Mouse (Mus musculus): ENCODE results near the gene Steap4. TPM values are rescaled to one million over a fixed set of nuclear protein-coding genes. Genes with fewer than 3 reads are reported as not detected.
"Not testable (repeated sequence)": the region's sequence is repeated elsewhere in the genome, so short reads cannot be mapped to it uniquely, and the experiment has no call there.

Steap4 gene
- 35.8 and 44.3 TPM in 2 replicates for total RNA-seq (2021)
- long read RNA-seq, experiment 1, transcript Steap4-201 (5 exons, 3,155 nt): major isoform, 8 of 10 reads
- long read RNA-seq, experiment 1, partial matches to known transcripts: 2 of 10 reads
- long read RNA-seq, experiment 1, other reads (novel, unspliced or antisense): 0 of 10 reads
- long read RNA-seq, experiment 2, transcript Steap4-201 (5 exons, 3,155 nt): major isoform, 28 of 35 reads
- long read RNA-seq, experiment 2, partial matches to known transcripts: 6 of 35 reads
- long read RNA-seq, experiment 2, other reads (novel, unspliced or antisense): 1 of 35 reads

DNA sequence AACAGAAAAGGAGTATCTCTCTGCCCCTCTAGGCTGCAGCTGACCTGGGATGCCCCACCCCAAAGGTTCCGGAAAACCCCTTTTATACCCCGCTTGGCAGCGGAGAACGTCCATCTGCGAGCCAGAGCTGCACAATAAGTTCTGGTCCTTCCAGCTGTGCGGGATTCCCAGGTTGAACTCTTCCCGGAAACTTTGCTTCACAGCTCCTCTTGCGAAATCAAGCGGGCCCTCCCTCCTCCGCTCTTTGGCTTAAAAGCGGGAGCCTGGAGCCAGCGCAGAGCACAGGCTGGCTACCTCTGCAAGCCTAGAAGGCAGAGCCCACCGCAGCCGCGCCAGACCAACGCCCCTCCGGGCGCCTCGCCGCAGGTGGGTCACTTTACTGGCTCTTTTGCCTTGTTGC lies at the start of gene Steap4:
Gene Steap4 (plus strand): TSS at position 282 of the 400 bp plus-strand sequence.
- peak; percentile 72 for DNase-seq

- peak; percentile 6 for DNase-seq
Observed at GRCm38 (mm10) chr5:7911975-7912374, 48.3 kb upstream of the Steap4 start.

DNA sequence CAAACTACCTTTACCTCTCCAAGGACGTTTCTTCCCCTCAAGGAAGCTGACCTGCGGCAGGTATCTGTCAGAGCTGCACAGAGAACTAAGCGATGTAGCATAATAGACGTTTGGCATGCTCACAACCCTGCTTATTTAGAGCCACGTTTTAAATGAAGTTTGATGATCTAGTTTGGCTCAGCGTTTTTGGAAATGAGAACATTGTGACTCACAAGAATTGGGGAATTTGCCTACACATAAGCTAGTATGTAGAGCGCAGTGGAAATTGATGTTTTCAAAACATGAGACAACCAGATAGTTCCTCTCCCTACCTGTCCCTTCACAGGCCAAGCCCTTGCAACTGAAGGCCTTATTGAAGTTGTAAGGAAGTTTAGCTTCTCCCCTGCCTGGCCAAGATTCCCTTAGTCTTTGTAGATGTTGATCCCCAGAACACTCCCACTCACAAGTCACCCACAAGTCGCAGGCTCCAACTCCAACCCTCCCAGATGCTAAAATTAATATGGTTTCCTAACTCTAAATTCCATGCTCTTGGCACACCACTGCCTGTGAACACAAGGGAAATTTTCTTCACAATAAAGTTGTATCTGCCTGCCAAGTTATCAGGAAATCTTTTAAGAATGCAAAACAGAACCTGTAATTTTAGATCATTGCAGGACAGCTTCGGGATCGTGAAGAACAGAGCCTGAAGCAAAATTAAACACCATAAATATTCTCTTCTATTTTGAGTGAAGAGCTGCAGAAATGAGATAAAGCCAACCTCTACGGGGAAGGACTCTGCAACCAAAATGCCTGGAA lies 42.6 kb upstream of the Steap4 start:
- peak; percentile 12 for DNase-seq

GRCm38 (mm10) chr5:7918296-7918579 lies 42.0 kb upstream of the Steap4 start:
- DNase-seq: peak; percentile 36

DNA sequence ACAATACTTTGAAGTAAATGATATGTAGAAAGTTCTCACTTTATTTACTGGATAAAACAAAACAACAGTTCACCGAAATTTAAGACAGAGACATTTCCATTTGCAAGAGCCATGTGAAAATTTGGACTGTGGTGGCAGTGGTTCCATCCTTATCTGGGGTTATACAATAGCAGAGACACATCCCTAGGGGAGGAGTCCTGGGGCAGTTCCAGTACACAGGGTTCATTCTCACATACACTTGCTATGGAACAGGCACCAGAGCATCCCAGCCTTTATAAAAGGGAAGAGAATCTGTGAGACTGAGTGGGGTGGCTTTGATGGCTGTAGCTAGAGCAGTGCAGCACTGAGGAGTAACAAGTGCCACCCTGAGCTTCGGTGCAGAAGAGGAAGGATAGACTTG lies 40.6 kb upstream of the Steap4 start:
- DNase-seq: no peak

DNA sequence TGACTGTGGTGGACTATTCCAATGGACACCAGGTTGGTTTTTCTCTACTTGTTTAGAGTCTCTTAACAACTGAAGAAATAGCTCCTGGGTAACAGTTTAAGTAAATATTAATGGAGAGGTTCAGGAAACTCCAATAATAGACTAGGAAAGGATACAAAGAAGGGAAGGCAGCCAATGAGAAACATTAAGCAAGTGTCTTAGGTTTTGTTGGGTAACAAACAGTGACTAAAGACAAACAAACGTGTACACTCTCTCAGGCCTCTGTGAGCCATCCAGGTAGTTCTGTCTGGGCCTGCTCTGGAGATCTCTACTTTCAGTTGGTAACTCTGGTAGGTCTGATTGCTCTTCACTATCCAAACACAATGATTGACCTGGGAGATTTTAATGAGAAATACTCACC lies 37.5 kb upstream of the Steap4 start:
- DNase-seq: no peak

DNA sequence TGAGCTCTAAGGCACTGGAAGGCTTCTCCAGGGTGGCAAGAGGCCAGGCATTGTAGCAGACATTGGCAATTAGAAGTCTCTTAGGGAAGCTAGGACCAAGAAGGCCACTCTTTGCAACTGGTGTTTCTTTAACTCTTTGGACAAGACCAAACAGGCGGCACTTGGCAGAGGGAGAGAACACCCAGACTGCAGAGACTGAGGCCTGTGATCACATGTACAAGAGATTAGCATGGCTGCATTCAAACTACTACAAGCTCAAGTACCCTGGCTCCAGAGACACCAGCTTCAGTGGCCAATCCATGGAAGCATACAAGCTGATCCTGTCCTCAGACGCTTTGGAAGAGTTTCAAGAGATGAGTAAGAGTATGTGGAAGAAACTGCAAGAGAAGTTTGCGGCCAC lies 36.6 kb upstream of the Steap4 start:
- peak; percentile 37 for DNase-seq

DNA sequence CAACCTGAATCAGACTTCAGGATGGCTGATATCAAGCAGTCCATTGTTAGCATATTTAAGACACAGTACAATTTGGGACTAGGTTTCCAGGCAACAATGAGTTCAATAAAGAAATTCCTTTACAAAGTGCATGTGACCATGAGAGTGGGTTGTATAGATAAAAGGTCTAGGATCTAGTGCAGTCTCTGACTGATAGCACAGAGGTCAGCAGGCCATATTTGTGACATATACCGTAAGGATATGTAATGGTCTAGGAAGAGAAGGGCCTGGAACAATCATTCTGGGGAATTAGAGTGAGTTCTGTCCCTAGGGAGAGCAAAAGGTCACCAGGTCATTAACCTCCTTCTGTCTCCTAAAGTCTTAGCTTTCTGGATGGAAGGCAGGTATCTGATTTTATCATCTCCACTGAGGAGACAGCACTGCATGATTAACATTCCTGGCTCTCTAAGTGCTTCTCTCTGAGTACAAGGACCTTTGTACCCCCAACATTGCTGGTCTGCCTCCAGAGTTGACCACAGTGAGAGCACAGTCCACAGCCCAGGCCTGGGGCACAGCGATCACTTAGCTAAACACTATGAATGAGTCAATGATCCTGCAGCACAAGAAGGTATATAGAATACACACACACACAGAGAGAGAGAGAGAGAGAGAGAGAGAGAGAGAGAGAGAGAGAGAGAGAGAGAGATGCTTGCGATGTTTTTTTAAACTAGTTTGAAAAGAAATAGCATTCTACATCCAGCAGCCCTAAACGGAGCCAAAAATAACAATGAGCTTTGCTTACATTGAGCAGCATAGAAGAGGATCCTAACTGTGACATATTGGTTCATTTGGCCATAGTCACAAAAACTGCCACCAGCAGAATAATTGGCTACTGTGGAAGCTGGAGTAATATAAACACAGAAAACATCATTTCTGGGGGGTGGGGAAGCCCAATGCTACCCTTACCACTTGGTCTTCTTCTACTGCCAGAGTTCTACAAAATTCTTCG lies 27.7 kb upstream of the Steap4 start:
- DNase-seq: no peak

DNA sequence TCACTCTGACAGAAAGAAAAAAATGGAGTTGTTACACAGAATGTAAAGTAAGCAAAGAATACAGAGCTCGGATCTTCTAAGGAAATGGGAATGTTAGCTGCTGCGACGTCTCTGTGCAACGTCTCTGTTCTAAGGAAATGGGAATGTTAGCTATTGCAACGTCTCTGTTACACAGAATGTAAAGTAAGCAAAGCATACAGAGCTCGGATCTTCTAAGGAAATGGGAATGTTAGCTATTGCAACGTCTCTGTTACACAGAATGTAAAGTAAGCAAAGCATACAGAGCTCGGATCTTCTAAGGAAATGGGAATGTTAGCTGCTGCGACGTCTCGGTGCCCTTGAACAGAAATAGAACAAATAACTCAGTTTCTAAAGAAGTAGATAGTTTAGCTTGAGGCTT lies 26.8 kb upstream of the Steap4 start:
- DNase-seq: not testable (repeated sequence)

GRCm38 (mm10) chr5:7933933-7934675 lies 26.2 kb upstream of the Steap4 start:
- DNase-seq: no peak

DNA sequence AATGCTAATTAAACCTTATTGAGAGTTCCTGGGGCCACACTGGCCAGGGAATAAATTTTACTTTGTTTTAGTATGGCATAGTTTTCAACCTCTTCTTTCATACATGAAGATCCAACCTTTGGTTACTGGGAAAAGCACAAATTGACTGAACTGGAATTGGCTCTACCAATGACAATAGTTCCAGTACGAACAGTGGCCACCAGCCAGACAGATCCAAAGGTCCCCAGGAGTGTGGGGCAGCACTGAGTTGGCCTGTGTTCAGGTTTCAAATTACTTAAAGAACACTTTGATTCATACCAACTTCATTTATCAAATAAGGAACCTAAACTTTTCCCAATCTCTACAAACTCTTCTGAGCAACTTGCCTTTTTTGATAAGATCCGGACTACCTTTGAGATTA lies 5.4 kb upstream of the Steap4 start:
- peak; percentile 27 for DNase-seq

DNA sequence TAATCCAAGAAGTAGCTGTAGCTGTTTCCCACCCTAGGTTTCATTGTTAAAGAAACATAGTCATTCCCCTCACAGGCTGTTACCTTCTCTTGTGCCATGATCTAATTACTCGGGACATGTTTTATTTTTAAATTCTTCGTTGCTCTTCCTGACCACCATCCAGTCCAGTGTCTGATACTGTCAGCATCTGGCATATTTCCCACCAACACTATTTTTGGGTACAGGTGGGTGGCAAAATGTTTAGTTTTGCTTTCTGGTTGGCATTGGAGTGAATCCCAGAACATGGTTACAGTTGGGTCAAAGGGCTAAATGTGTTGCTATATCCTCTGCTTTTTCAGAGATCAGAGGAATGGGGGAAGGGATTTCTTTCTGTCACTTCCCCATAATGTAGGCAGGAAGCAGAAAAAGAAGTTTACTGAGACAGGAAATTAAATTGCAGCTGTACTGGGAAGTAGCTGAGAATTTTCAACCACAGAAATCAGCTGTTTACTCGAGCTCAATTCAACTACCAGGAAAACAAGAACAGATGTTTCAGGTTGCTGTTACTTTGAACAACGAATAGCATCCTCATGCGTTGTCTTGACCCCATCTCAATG lies 4.8 kb upstream of the Steap4 start:
- no peak for DNase-seq

GRCm38 (mm10) chr5:7958061-7958460 lies 2.2 kb upstream of the Steap4 start:
- no peak for DNase-seq

DNA sequence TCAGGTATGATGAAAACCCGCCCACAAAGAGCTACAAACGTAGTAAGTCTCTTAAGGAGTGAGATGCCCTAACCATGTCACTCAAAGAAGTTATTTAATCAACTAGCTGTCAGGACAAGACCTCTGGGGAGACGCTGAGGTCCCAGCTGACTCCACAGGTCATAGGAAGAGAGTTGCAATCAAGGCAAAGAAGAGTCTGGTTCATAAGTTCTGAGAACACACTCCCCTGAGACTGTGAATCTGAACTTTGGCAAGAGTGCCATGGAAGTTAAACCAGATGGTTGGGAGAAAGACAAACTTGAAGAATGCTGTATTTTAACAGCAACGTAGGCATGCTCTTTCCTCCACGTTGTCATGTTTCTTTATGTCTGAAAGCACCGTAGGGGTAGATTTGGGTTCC lies 971 bp upstream of the Steap4 start:
- DNase-seq: peak; percentile 40

GRCm38 (mm10) chr5:7961113-7961512 lies 856 bp downstream of the Steap4 start:
- DNase-seq: no peak

- peak; percentile 49 for DNase-seq
Observed at GRCm38 (mm10) chr5:7965281-7965680, 5.0 kb downstream of the Steap4 start.

DNA sequence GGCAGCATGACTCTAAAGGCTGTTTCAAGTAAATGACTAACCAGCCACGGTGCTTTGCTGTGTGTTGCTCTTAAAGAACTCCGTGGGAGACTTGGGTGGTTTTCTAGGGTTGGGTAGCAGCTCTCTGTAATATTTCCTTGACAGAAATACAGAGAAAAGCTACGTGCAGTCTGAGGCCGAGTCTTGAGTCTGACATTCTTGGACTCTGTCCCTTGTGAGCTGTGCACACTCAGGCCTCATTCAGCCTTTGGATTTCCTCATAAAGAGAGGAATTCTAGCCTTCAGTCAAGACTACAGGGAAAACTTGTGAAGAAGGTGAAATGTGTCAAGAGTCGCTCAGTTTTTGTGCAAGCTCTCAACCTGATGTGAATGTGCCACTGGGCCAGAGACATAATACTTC lies 7.9 kb downstream of the Steap4 start:
- no peak for DNase-seq

DNA sequence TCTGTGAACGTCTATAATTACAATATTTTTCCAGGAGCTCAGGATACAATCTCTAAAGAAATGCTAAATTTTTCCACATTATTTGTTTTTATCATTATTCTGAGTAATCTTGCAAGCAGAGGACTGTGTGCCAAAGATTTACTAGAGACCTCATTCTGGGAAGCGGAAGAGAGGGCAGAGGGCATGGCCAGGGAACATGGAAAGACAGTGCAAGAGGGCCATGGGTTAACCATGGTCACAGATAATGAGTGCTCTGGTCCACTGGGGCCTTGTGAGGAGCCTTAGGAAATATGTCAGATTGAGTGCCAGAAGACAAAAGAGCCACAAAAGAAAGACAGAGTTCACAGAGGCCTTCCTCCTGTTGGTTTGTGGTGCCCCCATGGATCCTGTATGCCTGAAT lies 12.0 kb downstream of the Steap4 start:
- DNase-seq: peak; percentile 8

- DNase-seq: no peak
Observed at GRCm38 (mm10) chr5:7974522-7975197, 14.4 kb downstream of the Steap4 start.

GRCm38 (mm10) chr5:7980586-7980985 lies 20.3 kb downstream of the Steap4 start:
- DNase-seq: no peak

- no peak for DNase-seq
Observed at GRCm38 (mm10) chr5:7987962-7988361, 27.7 kb downstream of the Steap4 start.

Measured in adrenal gland, postnatal 14 days (tissue).